Mouse (Mus musculus): ENCODE measurements around the gene Ror1.

Ror1 gene

GRCm38 (mm10) chr4:100095685-100096595, at the start of gene Ror1:
TSS of gene Ror1 (plus strand) at chr4:100095791.
- peak; percentile 24 to 29 for DNase-seq

GRCm38 (mm10) chr4:100047066-100047465, 48.5 kb upstream of the Ror1 start:
- no peak for DNase-seq

- no peak for DNase-seq
These were observed 47.1 kb upstream of the Ror1 start for GRCm38 (mm10) chr4:100048351-100048950.

GRCm38 (mm10) chr4:100051767-100052166, 43.8 kb upstream of the Ror1 start:
- no peak for DNase-seq

GRCm38 (mm10) chr4:100052258-100052657, 43.3 kb upstream of the Ror1 start:
- DNase-seq, result no peak

GRCm38 (mm10) chr4:100056046-100056445, 39.5 kb upstream of the Ror1 start:
- no peak for DNase-seq

- DNase-seq, result no peak
These were observed 39.1 kb upstream of the Ror1 start for GRCm38 (mm10) chr4:100056446-100056845.

- no peak for DNase-seq
These were observed 38.2 kb upstream of the Ror1 start for GRCm38 (mm10) chr4:100057381-100057780.

- no peak for DNase-seq
These were observed 37.0 kb upstream of the Ror1 start for GRCm38 (mm10) chr4:100058631-100059030.

- no peak for DNase-seq
These were observed 35.8 kb upstream of the Ror1 start for GRCm38 (mm10) chr4:100059811-100060210.

GRCm38 (mm10) chr4:100061396-100062066, 34.1 kb upstream of the Ror1 start:
- DNase-seq, result no peak

- no peak for DNase-seq
These were observed 29.9 kb upstream of the Ror1 start for GRCm38 (mm10) chr4:100065686-100066085.

- DNase-seq, result no peak
These were observed 25.5 kb upstream of the Ror1 start for GRCm38 (mm10) chr4:100070101-100070500.

- DNase-seq, result no peak
These were observed 1.1 kb downstream of the Ror1 start for GRCm38 (mm10) chr4:100096596-100097181.

GRCm38 (mm10) chr4:100097364-100097979, 1.9 kb downstream of the Ror1 start:
- no peak for DNase-seq

GRCm38 (mm10) chr4:100101066-100101820, 5.7 kb downstream of the Ror1 start:
- no peak for DNase-seq

GRCm38 (mm10) chr4:100101844-100102243, 6.3 kb downstream of the Ror1 start:
- no peak for DNase-seq

- no peak for DNase-seq
These were observed 8.7 kb downstream of the Ror1 start for GRCm38 (mm10) chr4:100104241-100104640.

GRCm38 (mm10) chr4:100107593-100107992, 12.0 kb downstream of the Ror1 start:
- no peak for DNase-seq

GRCm38 (mm10) chr4:100108551-100108950, 13.0 kb downstream of the Ror1 start:
- DNase-seq, result no peak

GRCm38 (mm10) chr4:100114148-100114547, 18.6 kb downstream of the Ror1 start:
- no peak for DNase-seq

- no peak for DNase-seq
These were observed 20.8 kb downstream of the Ror1 start for GRCm38 (mm10) chr4:100116366-100116765.
